Mouse (Mus musculus) monocyte, adult 5-6 weeks (primary cell): Measurements from ENCODE around the gene Ifi47. TPM values are rescaled to one million over a fixed set of nuclear protein-coding genes. Genes with fewer than 3 reads are reported as not detected.
A peak's percentile ranks its signal among the peaks of the same experiment; 100 is the strongest.
"Not testable (repeated sequence)": the region's sequence is repeated elsewhere in the genome, so short reads cannot be mapped to it uniquely, and the experiment has no call there.

Experiments
- ATAC-seq: fragments of 153-309, 156-312 bp; replicated peaks from 2 replicates; pipeline ENCODE4 v1.8.0; 2017; ENCODE audit warnings: mild to moderate bottlenecking; ENCODE audit not compliant: low TSS enrichment, insufficient number of reproducible peaks, severe bottlenecking, poor library complexity, low FRiP score
- total RNA-seq: library from RNA; stranded (forward); fragments of 200-1000, 200-491, 200-594 nt; gene quantifications from 3 replicates; pipeline ENCODE4 v1.2.3, GENCODE M21; 2017

Gene Ifi47
- total RNA-seq: 23.6 to 98.9 TPM (median 35.3 TPM) in 3 replicates

DNA sequence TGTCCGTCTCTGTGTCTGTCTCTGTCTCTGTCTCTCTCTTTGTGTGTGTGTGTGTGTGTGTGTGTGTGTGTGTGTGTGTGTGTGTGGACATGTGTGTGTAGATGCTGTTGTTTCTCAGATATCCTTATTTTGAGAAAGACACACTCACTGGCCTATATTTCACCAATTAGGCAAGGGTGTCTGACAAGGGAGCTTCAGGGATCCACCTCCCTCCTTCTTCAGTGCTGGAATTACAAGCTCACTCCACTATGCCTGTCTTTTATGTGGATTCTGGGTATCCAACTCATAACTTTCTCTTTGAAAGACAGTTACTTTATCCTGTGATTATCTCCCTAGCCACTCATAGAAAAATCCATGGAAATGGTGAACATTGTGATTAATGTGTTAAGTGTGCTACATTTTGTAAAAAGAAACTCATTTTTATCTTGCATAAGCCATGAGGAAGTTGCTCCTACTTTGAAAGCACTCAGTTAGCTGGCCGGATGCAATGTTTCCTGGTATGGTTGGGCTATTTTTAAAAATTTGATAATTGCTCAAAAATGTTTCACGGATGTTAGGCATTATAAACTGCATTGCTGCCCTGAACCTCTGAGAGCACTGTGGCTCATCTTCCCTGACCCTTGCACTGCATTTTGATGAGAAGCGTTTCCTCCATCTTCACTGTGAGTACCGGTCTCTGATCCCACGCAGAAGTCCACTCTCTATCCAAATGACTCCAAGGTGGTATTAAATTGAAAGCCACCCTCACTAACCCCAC, at the start of gene Ifi47:
Ifi47 (plus strand) TSS at position 587 of the 757 bp plus-strand sequence.
- peak; percentile 92 for ATAC-seq

DNA sequence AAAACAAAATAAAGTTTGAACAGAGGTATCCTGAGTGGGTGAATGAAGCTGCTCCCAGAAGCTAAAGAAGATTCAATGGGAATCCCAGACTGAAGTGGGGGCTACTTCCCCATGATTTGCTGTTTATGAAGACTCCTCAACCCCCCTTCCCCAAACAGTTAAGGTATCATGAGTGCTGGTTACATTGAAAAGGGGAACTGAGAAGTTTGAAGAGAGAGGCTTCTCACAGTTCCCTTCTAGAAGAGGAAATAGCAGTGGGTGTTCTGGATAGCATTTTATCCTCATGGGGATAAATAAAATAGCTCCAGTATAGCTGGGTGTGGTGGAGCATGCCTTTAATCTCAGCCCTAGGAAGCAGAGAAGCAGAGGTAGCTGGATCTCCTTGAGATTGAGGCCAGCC, 26.3 kb upstream of the Ifi47 start:
- ATAC-seq: peak; percentile 72

DNA sequence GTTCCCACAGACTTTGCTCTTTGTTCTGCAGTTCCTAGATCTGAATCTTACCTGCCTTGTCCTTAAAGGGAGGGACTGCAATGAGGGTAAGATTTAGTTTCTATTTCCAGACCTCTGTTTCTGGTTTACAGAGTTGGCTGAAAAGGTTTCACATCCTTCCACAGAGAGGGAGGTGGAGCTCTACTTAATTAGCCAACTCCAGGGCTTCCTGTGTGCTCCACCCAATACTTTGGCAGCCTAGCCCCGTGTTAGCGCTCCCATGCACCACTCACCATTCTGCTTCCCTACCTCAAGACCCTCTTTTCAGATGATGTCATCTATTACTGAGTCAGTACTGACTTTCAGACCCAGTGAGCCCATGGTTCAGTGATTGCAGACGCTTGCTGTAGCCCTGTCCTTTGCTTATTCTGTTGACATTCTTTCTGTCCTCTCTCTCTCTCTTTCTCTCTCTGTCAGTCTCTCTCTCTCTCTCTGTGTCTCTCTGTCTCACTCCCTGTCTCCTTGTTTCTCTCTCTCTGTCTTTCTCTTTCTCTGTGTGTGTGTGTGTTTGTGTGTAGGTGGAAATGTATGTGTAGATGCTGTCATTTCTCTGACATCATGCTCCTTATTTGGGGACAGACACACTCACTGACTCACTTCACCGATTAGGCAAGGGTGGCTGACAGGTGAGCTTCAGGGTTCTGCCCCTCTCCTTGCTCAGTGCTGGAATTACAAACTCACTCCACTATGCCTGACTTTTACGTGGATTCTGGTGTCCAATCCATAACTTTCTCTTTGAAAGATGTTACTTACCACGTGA, 25.1 kb upstream of the Ifi47 start, which contains the start of gene 9930111J21Rik2:
9930111J21Rik2 (minus strand) TSS at position 150 of the 799 bp plus-strand sequence.
- peak; percentile 85 for ATAC-seq

DNA sequence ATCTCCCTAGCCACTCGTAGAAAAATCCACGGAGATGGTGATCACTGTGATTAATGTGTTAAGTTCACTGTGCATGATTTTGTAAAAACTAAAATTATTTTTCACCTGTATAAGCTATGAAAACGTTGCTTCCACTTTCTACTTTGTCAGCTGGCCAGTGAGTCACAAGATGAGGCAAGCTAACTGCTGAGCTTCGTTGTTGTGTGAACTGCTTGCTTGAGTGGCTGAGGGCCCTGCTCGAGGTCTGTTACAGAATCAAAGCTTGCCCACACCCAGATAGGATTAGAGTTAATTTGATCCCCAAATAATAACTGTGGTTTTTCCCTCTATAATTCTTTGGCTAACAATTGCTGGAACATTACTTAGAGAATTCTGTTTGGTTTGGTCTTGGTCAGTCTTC, 24.5 kb upstream of the Ifi47 start:
- peak; percentile 52 for ATAC-seq

DNA sequence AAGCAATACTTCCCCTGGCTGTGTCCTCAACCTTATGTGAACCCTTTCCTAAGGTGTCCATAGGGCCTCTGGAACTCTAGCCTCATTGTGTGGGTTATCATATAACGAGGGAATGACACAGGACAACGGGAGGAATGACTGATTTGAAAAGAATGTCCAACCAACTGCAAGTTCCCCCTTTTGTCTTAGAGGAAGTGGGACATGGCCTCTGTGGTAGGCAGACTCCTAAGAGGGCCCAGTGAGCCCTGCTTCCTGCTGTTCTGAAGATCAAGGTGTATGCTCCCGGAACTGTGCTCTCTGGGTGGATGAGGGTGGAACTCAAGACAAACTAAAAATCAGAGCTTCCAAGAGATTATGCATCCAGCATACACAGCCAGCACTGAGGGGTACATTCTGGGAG, 16.3 kb upstream of the Ifi47 start:
- peak; percentile 55 for ATAC-seq

DNA sequence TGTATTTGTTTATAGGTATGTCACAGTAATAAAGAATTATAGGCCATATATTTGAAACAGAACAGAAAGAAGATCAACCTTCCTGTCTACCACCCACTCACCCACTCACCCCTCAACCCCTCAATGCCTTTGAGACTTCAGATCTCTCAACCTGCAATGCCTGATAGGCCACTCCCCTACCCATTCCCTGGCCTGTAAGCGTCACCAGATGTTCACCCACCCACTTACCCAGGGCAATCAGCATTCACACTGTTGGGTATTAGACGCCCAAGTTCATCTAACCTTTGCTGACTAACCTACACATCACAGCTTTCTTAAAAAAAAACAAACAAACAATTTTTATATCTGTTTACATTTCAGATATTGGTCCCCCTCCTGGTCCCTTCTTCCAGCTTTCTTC, 14.5 kb upstream of the Ifi47 start:
- not testable (repeated sequence) for ATAC-seq

DNA sequence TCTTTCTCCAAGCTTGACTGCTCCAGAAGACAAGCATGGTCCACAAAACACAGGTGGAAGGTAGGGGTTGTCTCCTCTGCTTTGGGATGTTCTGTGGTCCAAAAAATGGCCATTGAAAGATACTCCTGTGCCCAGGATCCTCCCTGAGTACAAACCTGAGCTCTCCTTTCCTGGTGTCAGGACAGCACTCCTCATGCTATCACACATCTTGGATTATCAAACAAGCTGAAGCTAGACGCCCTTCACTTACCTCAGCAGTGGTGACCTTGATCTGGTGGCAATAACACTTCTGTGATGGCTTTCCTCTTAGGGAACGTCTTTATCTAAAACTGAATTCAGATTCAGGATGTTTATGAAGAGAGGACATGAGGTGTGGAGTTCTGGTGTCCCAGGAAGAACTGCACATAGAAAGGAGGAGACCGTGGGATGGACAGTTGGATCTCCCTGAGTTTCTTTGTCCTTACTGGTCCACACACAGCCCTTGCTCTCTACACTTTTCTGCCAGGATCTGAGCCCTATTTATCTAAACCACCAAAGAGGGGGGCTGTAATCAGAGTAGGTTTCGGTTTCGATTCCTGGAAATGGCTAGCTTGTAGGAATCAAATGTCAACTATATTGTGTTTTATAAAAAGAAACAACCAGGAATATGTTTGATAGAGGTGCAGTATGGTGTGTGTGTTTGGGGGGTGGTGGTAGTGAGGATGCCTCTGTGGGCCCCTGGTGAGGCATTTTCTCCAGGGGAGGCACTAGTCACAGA, 12.5 kb upstream of the Ifi47 start, which contains the start of gene Tgtp2:
Tgtp2 (minus strand) TSS at position 494 of the 757 bp plus-strand sequence.
- ATAC-seq: not testable (repeated sequence)

DNA sequence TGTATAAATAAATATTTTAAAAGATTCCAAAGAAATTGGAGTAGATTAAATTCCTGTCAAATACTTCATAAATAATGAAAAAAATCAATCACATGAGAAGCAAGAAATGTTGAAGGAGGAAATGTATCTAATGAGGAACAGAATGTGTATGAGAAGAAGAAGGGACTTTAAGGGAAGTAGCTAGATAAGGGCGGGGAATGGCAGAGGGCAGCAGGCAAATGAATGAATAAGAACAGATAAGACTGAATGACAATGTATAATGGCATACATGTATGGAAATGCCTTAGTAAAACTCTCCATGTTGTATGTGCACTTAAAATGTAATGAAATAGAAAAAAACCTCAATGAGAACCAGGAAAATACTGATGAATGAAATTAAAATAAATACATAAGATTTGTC, 8.0 kb upstream of the Ifi47 start:
- no peak for ATAC-seq

DNA sequence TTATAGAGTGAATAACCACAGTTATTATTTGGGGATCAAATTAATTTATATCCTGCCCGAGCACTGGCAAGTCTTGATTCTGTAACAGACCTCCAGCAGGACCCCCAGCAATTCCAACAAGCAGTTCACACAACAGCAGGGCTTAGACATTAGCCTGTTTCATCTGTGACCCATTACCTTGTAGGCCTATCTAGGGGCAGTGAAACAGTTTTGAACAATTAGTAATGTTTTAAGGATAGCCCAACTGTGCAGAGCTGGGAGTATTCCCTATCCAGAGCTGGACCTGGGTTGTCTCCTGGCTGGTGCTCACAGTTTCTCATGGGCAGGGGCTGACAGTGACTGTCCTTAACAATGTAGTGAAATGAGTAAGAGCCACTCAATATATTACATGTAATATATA, 625 bp downstream of the Ifi47 start:
- no peak for ATAC-seq

DNA sequence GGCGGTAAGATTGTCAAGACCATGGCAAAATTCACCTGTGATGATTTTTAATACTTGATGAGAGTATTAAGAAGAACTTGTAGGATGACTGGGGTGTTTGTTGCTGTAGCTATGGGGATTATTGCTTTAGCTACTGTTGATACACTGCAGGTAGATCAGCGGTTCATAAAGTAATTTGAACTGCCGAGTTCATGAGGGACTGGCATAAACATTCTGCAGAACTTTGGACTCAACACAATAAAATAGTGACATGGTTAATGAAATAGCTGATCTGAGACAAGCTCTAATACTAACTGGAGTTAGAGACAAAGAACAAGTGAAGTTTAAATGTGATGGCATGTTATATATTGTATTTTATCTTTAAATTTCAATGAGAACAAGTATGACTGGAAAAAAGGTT, 2.3 kb downstream of the Ifi47 start:
- ATAC-seq: no peak

DNA sequence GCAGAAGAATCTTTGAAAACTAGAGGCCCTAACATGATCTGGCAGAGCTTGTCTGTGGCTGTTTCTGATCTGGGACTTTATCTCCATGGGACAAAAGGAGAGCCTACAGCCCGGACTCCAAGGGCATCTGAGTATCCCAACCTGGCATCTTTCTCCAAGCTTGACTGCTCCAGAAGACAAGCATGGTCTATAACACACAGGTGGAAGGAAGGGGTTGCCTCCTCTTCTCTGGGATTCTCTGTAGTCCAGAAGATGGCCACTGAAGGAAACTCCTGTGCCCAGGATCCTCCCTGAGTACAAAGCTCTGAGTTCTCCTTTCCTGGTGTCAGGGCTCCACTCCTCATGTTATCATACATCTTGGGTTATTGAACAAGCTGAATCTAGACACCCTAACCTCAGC, 4.2 kb downstream of the Ifi47 start:
- no peak for ATAC-seq

DNA sequence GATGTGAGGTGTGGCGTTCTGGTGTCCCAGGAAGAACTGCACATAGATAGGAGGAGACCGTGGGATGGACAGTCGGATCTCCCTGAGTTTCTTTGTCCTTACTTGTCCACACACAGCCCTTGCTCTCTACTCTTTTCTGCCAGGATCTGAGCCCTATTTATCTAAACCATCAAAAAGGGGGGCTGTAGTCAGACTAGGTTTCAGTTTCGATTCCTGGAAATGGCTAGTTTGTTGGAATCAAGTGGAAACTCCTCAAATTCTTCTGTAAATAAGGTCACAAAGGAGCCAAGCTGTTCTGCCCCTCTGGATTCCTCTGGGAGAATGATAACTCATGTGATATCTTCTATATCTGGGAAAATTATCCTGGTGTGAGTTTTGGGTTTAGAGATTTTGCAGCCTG, 5.0 kb downstream of the Ifi47 start:
- no peak for ATAC-seq

DNA sequence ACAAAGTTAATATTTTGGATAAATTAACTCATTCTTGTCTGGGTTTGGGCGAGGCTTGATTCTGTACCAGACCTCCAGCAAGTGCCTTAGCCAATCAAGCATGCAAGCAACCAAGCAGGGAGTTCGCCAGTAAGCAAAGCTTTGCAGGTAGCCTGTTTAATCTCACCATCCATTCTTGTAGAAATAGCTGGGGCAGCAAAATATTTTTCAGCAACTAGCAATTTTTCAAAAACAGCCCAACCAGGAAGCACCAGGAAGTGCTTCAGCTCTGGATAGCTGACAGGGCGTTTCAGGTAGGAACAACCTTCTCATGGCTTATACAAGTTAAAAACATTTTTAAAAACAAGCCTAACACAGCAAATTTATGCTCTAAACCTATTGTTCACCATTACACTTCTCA, 5.5 kb downstream of the Ifi47 start:
- no peak for ATAC-seq

DNA sequence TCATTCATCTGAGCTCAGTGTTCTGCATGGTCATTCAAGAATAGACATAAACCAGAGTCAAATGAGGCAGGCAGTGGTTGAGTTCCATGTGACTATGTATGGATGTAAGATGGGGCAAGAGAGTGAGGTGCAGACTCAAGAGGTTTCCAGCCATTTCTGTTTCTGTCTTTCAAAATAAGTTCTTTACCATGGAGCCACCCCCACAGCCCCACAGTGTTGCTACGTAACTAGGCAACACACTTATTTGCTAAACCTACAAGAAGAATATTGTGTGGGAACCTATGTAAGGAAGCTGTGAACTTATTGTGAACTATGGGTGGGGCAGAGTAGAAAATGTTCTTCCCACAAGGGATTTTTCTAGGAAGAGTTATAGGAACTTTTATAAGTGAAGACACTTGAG, 6.8 kb downstream of the Ifi47 start:
- peak; percentile 68 for ATAC-seq

DNA sequence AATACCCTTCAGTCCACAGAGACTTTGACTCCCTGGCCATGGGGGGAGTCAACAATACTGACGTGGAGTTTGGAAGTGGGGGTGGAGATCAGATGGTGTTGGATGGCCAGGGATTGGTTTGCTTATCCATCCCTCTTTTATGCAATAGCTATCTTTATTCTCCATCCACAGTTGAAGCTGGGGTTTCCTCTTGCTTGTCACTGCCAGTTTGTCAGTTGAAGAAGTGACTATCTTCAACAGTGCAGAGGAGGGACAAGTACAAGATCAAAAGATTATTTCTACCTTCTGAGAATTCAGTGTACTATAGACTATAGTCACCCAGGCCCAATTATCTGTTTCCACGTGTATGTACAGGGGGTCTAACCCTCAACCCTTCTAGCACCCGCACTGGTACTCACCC, 7.4 kb downstream of the Ifi47 start:
- no peak for ATAC-seq

DNA sequence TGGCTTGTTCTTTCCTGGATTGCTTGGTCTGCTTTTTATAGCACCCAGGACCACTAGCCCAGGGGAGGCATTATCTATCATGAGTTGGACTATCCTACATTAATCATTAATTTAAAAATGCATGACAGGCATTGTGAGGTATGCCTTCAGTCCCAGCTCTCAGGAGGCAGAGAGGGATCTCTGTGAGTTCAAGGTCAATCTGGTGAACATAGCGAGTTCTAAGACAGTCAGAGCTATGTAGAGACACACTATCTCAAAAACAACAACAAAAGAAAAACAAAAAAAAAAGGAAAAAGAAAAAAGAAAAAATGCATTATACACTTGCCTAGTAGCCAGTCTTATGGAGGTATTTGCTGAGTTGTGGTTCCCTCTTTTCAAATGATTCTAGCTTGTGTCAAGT, 8.0 kb downstream of the Ifi47 start:
- no peak for ATAC-seq

DNA sequence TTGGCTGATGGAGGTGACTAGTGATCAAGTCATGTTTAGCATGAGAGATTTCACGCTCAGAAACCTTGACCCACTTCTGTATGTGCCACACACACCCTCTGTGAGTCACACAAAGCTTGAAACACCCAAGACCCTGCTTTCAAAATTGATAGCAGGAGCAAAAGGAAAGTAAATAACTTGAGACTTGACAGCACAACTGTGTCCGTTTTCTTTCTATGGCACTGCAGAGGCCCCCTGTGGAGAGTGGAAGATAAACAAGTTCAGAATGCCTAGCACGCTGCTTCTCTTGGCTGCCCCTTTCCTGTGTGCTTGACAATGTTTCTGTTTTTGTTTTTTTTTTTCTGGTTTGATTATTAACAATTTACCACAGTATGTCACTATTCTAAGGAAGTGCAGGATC, 8.5 kb downstream of the Ifi47 start:
- no peak; the same call in 1 of the 2 replicates for ATAC-seq

DNA sequence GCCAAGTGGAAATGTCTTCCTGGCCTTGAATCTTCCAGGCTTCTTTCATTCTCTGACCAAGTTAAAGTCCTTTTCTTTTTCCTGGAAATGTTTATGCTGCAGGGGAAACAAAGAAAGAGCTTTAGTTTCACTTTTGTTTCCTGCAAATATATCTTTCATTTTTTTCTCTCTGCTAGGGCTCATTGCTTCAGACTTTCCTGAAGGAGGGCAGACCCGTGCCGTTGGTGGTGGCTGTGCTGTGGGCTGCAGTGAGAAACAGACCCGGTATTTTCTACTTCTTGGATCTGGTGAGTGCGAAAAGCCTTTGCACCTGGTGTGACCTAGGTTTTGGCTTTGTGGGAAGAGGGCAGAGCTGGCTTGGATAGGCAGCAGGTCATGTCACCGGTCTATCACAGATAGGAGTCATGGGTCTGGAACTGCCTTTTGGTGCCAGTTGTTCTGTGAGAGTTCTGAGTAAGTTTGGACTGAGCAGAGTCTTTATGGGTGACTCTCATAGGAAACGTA, 10.5 kb downstream of the Ifi47 start:
- ATAC-seq: no peak
